Mouse (Mus musculus) lung, postnatal 14 days (tissue): ENCODE results near the gene Adamts14.

Experiments
- DNase-seq: peaks from one replicate; pipeline ENCODE4 v3.0.0; 2021

Adamts14 gene

DNA sequence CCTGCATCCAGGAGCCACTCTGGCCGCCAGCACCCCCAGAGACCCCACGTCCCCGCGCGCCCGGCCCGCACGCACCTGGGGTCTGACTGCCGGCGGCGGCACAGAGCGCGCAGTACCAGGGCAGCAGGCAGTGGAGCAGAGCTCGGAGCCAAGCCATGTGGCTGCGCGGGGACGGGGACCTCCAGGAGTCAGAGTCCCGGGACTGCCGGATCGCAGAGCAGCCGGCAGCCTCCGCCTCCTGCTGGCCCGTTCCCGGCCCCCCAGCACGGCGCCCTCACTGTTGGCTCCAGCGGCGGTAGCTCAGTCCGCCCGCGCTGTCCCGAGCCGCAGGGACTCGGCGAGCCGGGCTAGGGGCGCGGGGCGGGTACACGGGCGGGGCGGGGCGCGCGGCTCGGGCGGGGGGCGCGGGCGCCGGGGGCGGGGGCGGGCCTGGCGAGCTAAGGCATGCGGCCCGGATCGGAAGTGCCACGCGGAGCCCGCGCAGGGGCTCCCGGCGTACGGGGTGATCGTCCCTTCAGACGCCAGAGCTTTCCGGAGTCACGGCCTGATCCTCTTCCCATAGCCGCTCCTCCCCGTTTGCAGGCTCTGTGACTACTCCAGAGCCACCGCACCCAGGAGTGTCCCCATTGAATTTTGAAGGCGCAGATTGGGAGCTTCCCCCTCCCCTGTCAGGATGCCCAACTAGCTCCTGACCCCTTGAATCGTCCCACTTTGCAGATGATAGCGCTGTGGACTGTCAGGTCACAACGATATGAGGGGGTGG lies at the start of gene Adamts14:
Gene Adamts14, minus strand, starts transcription at position 358 of the 763 bp plus-strand sequence.
- DNase-seq: peak; percentile 34

- no peak for DNase-seq
These were observed 45.3 kb upstream of the Adamts14 start for GRCm38 (mm10) chr10:61318527-61318926.

DNA sequence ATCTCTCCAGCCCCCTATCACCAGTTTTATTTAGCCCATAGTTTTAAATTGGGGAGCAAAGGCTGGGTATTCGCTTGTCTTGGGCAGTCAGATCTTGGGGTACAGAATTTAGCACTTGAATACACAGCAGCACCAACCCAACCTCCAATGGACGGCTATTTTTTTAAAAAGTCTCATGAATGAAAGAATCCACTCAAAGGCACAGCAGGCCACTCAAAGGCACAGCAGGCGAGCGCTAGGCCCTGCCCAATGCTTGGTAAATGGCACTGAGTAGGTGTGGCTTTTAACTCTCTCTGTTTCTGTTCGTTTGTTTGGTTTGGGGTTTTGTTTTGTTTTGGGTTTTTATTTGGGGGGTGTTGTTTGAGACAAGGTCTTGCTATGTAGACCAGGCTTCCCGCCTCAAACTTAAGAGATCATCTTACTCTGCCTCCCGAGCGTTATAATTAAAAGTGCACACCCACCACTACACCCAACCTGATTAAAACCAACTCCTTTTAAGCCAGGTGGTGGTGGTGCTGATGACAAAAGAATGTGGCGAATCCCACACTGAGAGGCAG lies 42.2 kb upstream of the Adamts14 start:
- no peak for DNase-seq

GRCm38 (mm10) chr10:61313750-61314149 lies 40.5 kb upstream of the Adamts14 start:
- no peak for DNase-seq

- no peak for DNase-seq
These were observed 39.5 kb upstream of the Adamts14 start for GRCm38 (mm10) chr10:61312754-61313153.

DNA sequence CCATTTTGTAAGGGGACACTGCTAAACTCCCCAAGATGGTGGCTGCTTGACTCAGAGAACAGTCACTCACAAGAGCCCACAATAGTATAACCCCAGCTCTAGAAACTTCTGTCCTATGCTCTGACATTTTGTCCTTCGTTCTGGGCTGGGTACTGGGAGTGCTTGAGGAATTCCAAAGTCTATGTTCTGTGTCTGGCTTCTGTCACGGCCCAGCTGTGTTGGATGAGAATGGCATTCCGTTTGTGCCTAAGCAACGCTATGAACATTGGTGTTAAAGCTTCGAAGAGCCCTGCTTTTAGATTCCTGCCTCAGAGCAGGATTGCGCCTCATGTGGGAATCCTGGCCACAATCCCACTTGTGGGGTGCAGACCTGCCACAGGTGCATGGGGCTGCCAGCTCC lies 38.9 kb upstream of the Adamts14 start:
- no peak for DNase-seq

- DNase-seq: no peak
These were observed 35.6 kb upstream of the Adamts14 start for GRCm38 (mm10) chr10:61308706-61309320.

- no peak for DNase-seq
These were observed 32.8 kb upstream of the Adamts14 start for GRCm38 (mm10) chr10:61305928-61306590.

- DNase-seq: peak; percentile 42
These were observed 30.8 kb upstream of the Adamts14 start for GRCm38 (mm10) chr10:61304046-61304445.

DNA sequence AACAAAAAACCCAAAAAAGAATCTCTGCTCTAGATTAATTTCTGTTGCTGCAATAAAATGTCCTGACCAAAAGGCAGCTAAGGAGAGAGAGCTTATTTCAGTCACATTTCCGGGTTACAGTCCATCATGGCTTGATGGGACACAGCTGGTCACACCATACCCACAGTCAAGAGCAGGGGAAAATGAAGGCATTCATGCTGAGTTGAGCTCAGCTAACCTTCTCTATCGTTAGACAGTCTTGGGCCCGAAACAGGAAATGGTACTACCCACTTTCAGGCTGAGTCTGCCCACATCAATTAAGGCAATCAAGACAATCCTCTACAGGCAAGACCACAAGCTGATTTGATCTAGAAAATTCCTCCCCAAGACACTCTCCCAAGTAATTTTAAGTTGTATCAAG lies 27.8 kb upstream of the Adamts14 start:
- peak; percentile 17 for DNase-seq

DNA sequence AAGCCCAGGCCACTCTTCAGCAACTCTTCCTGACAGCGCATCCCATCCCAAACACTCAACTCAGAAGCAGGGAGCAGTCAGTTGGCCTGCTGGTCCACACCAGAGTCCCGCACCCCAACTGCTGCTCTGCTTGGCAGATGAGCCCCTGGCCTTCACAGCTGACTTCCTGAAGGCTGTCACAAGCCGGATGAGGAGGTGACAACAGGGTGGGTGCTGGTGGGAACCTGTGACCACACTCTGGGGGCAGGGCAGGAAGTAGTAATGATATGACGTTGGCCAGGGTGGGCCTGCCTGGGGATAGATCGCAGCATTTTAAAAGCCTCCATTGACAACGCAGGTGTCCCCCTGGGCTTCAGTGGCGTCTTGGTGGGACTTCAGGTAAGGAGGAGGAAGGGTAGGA lies 24.2 kb upstream of the Adamts14 start, which contains the start of gene Prf1:
Gene Prf1, plus strand, starts transcription at position 357 of the 400 bp plus-strand sequence.
- DNase-seq: no peak

DNA sequence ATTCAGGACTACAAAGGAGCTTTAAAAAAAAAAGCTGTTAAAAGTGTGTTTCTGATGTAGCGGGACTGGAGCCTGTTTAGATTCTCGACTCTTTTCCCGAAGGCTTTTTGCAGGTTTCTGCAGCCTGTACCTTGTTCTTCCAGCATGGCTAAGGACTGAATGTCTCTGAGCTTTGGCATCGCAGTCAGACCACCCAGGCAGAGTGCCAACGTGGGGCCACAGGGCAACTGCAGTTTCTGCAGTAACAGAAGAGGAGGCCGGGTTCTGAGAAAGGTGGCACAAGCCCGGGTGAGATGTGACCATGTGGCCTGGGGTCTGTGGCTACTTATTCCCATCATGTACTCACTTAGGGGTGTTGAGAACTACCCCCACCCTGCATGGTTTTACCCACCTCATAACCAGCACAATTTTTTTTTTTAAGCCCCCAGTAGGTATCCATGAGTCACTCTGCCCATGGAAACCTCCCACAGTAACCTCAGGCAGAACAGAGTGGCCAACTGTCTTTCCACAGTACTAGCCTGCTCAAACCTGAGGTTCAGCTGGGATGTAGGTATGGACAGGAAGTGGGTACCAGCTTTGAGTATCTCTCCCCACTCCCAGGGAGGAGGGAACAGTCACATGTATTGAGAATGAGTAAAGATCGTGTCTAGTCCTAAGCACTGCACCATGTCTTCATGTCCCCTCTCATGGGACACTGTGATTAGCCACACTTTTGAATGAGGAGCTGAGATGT lies 23.6 kb upstream of the Adamts14 start:
- no peak for DNase-seq

- no peak for DNase-seq
These were observed 21.0 kb upstream of the Adamts14 start for GRCm38 (mm10) chr10:61294242-61294641.

DNA sequence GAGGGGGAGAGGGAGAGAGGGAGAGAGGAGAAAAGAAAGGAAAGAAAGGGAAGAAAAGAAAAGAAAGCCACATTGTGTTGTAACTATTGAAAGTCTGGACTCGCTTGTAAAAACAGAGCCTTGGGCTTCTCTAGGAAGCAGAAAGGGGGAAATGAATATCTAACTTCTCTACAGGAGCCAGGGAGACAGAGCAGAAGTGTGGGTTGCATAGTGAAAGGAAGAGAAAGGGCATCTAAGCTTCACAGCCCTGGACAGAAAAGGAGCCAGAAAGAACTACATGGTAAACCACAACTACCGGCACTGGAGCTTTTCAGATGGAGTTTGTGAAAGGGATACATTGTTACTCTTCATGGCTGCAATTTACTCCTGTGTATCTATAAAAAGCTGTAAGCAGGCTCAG lies 17.2 kb upstream of the Adamts14 start:
- no peak for DNase-seq

DNA sequence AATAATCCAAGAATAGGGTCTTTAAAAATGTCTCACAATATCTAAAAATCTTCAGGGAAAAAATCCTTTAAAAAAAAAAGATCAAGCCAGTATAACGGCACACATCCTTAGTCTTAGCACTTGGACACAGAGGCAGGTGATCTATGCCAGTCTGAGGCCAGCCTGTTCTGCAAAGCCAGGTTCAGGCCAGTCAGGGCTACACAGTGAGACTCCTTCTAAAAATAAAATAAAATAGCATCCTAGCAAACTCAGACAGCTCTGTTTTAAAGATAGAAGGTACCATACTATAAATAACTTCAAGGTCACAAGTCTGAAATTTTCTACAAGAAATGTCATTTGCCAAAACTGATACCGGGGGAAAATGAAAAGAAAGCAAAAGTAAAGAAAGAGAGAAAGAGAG lies 16.8 kb upstream of the Adamts14 start:
- DNase-seq: no peak

GRCm38 (mm10) chr10:61286246-61286645 lies 13.0 kb upstream of the Adamts14 start:
- DNase-seq: no peak

GRCm38 (mm10) chr10:61285271-61285670 lies 12.0 kb upstream of the Adamts14 start:
- DNase-seq: peak; percentile 58

DNA sequence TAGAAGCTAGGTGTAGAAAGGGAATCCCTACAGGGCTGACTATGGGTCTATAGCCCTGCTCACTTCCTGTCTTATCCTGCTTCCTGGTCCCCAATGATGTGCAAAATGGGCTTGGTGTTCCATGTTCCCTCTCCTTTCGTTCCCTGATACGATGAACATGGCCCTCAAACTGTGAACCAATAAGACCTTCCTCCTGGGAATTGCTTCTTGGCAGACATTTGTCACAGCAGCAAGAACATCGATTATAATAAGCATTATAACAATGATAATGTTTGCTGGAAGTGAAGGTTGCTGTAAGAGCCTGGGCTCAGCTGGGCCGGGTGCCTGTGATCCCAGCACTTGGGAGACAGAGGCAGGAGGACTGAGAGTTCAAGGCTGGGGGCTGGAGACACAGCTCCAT lies 11.1 kb upstream of the Adamts14 start:
- DNase-seq: no peak

GRCm38 (mm10) chr10:61281115-61281514 lies 7.9 kb upstream of the Adamts14 start:
- DNase-seq: no peak

DNA sequence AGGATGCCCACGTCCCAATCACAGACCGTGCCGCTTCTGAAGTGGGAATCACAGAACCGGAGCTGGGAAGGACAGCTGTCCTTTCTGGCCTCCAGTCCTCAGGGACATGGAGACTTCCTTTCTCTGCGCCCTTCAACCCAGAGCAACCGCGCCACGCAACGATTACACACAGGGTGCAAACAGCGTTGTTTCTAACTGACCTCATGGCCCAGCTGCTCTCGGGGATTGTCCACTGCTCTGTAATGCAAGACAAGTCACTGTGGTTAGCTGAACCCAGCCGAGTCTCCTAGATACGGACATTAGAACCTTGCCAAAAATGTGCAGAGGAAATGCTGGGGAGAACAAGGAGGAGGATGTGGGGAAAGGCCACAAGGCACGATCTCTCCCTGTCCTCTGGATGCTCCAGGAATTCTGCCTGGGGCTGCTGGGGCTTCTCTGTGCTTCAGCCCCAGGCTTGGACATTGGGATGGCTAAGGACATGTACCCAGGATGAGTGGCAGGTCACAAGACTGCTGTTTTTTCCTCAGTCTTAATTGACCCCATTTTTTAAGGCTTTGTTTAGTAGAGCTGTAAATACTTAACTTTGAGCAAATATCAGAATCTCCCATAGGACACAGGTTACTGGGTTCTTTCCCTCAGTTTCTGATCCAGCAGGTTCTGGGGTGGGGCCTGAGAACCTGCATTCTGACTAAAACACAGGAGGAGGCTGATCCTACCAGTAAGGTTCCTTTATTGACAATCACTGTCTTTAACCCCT lies 4.9 kb upstream of the Adamts14 start:
- DNase-seq: peak; percentile 52

DNA sequence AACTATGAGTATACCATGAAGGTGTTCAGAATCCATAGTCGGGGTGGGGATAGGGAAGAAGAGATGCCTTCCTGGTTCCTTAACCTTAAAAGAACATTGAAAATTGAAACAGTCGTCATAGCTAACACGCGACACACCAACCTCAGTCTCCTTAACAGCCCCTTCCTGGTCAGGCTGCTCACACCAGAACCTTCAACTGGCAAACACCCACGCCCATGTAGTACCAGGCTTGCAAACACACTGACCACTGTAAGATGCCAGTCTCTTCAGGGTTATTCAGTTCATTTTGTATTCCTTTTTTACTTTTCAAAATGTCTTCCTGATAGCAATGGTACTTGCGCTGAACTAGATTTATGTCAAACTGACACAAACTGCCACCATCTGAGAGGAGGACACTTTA lies 3.8 kb upstream of the Adamts14 start:
- DNase-seq: no peak

DNA sequence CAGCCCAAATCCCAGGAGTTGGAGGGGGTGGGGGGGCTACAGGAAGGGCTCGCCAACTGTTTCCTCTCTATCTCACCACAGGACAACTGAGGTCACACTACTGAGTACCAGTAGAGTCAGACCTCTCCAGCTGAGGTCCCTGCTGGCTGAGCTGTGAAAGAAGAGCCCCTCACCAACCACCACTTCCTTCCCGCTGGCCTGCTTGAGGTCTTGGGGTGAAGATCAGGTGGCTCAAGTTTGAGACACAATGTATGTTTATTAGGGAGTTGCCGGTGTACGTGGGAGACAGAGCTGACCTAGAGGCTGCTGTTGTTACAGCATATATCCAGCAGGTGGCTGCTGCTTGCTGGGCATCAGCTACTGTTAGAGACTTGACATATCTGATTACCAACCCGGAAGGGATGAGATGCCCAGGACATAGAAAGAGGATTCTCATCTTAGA lies 2.5 kb upstream of the Adamts14 start:
- peak; percentile 33 for DNase-seq
